Mouse (Mus musculus): ENCODE measurements around the gene Tshz2. TPM values are rescaled to one million over a fixed set of nuclear protein-coding genes. Genes with fewer than 3 reads are reported as not detected.

Tshz2 gene
- polyA plus RNA-seq, 1 experiment from 2014 or later: 43.1 TPM

DNA sequence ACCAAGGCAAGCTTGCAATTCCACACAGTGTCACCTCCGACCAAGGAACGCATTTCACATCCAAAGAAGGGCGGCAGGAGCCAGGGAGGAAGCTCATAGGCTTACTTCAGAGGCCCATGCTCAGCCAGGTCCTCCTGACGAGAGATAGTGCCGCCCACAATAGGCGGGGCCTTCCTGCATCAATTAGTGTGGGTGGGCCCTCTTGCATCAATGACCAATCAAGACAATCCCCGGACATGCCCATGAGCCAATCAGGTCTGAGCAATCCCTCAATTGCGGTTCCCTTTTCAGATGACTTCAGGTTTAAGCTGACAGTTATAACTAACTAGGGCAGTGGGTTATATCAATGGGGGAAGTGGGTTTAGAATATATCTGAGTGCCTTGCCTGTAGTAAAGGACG, 120.6 kb downstream of the Tshz2 start:
- CTCF ChIA-PET: no interaction called here
- no peak for ATAC-seq
- POLR2A ChIA-PET: interaction anchor here (1.0 kb wide), 1 partner anchor 86 kb away, joined by 3 read pairs; no protein-coding TSS in a partner anchor
- H3K27me3 ChIP-seq: no peaks in the 10 kb centered on the region
- DNase-seq (ENCODE audit: low read depth, low spot score): no peak
- in situ Hi-C loops (cut with MboI; ENCODE audit: low pct_unique_long_range_greater_than_20kb): loop anchor here (5.0 kb wide), 1 partner anchor 121 kb away; the partner anchor contains the start of gene Tshz2
- TF ChIP-seq CTCF (IDR thresholded peaks at IDR 0.05): no peak

DNA sequence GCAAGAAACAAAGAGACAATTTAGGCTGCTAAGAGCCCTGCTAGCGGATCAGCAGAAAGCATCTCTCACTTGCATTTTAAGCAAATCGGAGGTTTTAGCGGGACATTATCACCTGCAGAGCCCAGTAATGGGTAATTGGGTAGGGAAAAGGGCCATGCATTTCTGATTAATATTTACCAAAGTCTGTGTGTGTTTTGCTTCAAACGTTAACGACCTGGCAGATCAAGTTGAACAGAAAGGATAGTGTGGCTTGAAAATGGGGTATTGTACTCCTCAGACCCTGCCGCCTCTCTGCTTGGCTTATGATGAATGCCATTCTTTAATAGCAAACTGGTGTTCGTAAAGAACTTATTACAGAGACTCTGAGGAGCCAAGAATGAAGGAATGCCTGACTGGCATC, 122.3 kb downstream of the Tshz2 start:
- ChIA-PET POLR2A (no interaction called here), CTCF (no interaction called here)
- H3K27me3 ChIP-seq: no peaks in the 10 kb centered on the region
- in situ Hi-C loops (cut with MboI; ENCODE audit: low pct_unique_long_range_greater_than_20kb): no loop called here
- no peak for TF ChIP-seq CTCF (IDR thresholded peaks at IDR 0.05)
- DNase-seq (ENCODE audit: low read depth, low spot score) (no peak), ATAC-seq (no peak)

DNA sequence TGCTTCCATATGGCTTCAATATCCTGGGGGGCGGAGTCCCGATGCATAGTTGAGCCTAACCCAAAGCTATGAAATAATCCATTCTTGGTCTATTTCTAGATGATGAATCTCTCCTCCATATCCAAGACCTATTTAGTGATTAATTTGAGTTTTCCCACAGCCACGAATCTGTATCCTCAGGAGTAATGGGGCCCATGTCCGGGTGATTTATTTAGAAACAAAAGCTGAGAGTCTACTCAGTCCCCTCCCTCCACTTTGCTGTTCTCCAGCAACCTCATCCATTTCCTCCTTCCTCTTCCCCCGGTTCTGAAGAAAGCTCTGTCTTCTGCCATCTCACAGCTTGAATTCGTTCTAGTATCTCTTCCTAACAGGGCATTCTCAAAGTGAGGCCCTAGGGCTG, 125.3 kb downstream of the Tshz2 start:
- no peaks in the 10 kb centered on the region for H3K27me3 ChIP-seq
- no peak for DNase-seq (ENCODE audit: low read depth, low spot score)
- no peak for ATAC-seq
- ChIA-PET CTCF (no interaction called here), POLR2A (no interaction called here)
- in situ Hi-C loops (cut with MboI; ENCODE audit: low pct_unique_long_range_greater_than_20kb): no loop called here
- no peak for TF ChIP-seq CTCF (IDR thresholded peaks at IDR 0.05)

DNA sequence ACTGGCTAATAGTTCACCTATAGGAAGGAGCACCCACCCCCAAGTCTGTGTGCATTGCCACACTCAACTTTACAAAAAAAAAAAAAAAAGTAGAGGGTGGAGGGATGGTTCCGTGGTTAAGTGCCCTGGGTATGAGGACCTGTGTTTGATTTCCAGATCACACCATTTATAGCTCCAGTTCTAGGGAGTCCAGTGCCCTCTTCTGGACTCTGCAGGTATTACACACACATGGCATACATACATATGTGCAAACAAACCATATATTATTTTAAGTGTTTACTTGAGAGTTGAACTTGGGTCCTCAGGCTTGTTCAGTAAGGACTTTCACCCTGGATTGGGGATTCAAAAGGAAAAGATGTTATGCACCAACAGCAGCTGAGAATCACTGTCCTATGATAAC, 127.3 kb downstream of the Tshz2 start:
- peak; percentile 57 for TF ChIP-seq CTCF (IDR thresholded peaks at IDR 0.05)
- in situ Hi-C loops (cut with MboI; ENCODE audit: low pct_unique_long_range_greater_than_20kb): no loop called here
- H3K27me3 ChIP-seq: no peaks in the 10 kb centered on the region
- ATAC-seq (no peak), DNase-seq (ENCODE audit: low read depth, low spot score) (no peak)
- ChIA-PET POLR2A (interaction anchor here (0.6 kb wide), 1 partner anchor 122 kb away, joined by 3 read pairs; no protein-coding TSS in a partner anchor), CTCF (interaction anchor here (1.8 kb wide), 1 partner anchor 10 kb away, joined by 4 read pairs; no protein-coding TSS in a partner anchor)

DNA sequence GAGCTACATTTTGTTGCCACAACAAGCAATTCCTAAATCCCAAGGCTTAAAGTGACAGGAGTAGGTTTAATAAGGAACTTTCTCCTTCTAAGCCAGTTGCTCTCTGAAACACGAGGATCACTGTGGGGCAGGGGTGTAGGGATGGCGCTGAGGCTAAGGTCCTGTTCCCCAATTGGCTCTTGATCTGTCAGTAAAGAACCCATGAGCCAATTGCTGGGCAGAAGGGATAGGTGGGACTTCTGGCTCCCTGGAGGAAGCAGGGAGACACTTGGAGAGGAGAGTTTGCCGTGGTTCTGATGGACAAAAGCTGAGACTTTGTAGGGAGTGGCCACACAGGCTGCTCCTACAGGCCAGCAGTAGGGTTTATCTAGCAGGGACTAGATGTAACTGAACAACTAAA, 128.9 kb downstream of the Tshz2 start:
- TF ChIP-seq CTCF (IDR thresholded peaks at IDR 0.05): no peak
- no peak for DNase-seq (ENCODE audit: low read depth, low spot score)
- H3K27me3 ChIP-seq: no peaks in the 10 kb centered on the region
- ChIA-PET POLR2A (no interaction called here), CTCF (no interaction called here)
- in situ Hi-C loops (cut with MboI; ENCODE audit: low pct_unique_long_range_greater_than_20kb): no loop called here
- no peak for ATAC-seq

DNA sequence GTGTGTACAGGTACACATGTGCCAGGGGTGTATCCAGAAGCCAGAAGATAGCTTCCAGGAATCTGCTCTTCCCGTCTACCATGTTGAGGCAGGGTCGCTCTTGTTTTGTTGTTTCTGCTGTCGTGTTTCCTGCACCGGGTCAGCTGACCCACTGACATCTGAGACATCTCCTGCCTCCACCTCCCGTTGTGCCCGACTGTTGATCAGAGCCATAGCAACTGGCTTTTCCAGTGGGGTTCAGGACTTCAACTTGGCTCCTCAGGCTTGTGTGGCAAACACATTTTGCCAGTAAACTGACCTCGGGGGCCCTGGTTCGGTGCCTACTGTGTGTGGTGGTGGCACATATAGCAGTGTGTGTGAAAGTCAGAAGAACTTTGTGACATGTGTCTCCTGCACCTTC, 129.5 kb downstream of the Tshz2 start:
- in situ Hi-C loops (cut with MboI; ENCODE audit: low pct_unique_long_range_greater_than_20kb): no loop called here
- ChIA-PET POLR2A (no interaction called here), CTCF (no interaction called here)
- TF ChIP-seq CTCF (IDR thresholded peaks at IDR 0.05): no peak
- DNase-seq (ENCODE audit: low read depth, low spot score) (no peak), ATAC-seq (no peak)
- no peaks in the 10 kb centered on the region for H3K27me3 ChIP-seq

DNA sequence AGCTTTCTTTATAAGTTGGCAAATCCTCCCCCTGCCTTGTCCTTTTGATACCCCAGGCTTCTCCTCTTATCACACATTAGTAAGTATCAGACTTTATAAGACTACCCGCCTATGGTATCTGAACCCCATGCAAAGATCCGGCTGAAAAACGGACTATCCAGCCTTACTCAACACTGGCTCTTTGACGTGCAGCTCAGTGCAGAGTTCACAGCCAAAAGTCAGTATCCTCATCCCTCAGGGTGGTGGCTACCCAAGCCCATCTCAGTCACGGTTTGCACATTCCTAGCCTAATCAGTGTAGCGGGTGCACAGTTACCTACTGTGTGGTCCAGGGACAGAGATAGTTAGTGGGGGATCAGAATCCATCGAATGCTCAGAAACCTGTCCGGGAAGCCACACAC, 130.9 kb downstream of the Tshz2 start:
- in situ Hi-C loops (cut with MboI; ENCODE audit: low pct_unique_long_range_greater_than_20kb): no loop called here
- H3K27me3 ChIP-seq: no peaks in the 10 kb centered on the region
- ATAC-seq: no peak
- CTCF ChIA-PET: no interaction called here
- DNase-seq (ENCODE audit: low read depth, low spot score): no peak
- TF ChIP-seq CTCF (IDR thresholded peaks at IDR 0.05): no peak
- POLR2A ChIA-PET: no interaction called here

DNA sequence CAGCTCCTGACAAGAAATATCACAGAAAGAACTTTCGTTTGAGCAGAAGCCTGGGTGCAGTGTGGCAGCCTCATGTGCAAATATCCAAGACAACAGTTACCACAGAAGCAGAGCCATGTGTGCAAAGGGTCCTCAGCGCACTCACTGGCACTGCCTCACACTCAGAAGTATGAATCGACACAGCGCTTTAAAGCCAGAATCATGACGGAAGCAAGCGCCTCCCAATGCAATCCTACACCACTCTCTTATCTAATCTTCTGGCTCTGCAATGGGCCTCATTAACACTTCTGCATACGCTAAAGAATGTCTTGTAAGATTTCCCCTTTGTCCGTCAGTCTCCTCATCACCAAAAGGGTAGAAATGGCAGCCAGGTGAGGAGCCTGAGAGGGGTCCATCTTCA, 133.4 kb downstream of the Tshz2 start:
- H3K27me3 ChIP-seq: no peaks in the 10 kb centered on the region
- TF ChIP-seq CTCF (IDR thresholded peaks at IDR 0.05): no peak
- in situ Hi-C loops (cut with MboI; ENCODE audit: low pct_unique_long_range_greater_than_20kb): no loop called here
- ChIA-PET CTCF (no interaction called here), POLR2A (no interaction called here)
- DNase-seq (ENCODE audit: low read depth, low spot score) (no peak), ATAC-seq (no peak)

DNA sequence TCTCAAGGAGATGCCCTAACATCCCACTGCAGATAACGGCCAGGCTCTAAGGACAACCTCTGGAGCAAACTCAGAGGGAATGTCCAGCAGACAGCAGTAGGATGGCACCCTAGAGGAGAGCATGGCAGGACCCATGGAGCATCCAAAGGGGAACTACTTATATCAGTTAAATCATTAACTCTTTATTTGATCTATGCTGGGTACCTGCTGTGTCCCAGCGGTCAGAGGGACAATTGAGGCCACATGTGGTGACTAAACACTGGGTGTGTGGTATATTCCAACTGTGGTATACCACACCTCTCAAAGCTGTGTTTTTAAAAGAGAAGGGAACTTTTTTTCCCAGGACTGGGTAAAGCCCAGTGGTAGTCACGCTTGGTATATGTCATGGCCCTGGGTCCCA, 134.5 kb downstream of the Tshz2 start:
- ATAC-seq: no peak
- DNase-seq (ENCODE audit: low read depth, low spot score): no peak
- CTCF ChIA-PET: no interaction called here
- POLR2A ChIA-PET: no interaction called here
- TF ChIP-seq CTCF (IDR thresholded peaks at IDR 0.05): no peak
- H3K27me3 ChIP-seq: no peaks in the 10 kb centered on the region
- in situ Hi-C loops (cut with MboI; ENCODE audit: low pct_unique_long_range_greater_than_20kb): no loop called here

DNA sequence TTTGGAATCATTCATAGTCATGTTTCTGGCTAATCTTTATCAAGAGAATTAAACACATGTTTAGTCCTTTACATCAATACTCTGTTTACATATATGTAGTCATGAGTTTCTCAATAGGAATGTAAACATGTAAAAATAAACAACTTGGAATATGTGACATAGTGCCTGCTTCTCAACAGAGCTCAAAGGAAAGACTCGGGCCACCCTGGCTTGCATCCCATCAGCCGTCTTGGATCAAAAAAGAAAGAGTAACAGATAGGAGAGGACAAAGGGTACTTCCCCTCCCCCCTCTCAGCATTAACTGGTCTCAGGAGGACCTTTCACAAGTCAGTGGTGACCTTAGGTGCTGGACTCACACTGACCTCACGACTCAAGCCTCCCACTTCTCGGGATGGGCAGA, 142.3 kb downstream of the Tshz2 start:
- no peaks in the 10 kb centered on the region for H3K27me3 ChIP-seq
- CTCF ChIA-PET: no interaction called here
- no peak for DNase-seq (ENCODE audit: low read depth, low spot score)
- in situ Hi-C loops (cut with MboI; ENCODE audit: low pct_unique_long_range_greater_than_20kb): no loop called here
- ATAC-seq: no peak
- POLR2A ChIA-PET: no interaction called here
- TF ChIP-seq CTCF (IDR thresholded peaks at IDR 0.05): no peak

DNA sequence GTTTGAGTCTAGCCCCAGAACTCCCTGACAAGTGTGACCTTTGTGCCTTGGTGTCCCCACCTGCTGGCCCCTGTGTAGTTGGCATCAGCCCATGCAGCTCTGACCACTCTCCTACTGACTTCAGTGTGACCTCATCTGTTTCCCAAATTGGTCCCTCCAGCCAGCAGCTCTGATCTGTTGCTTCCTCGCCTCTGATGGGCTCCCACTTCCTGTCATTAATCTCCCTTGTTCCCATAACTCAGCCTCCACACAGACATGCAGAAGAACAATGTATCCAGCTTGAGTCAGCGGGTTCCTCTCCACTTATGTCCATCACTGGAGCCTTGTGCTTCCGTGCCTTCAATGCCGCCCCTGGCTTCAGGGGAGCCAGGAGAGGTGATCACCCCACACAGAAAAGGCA, 144.4 kb downstream of the Tshz2 start:
- in situ Hi-C loops (cut with MboI; ENCODE audit: low pct_unique_long_range_greater_than_20kb): no loop called here
- ATAC-seq: no peak
- H3K27me3 ChIP-seq: no peaks in the 10 kb centered on the region
- no peak for DNase-seq (ENCODE audit: low read depth, low spot score)
- ChIA-PET POLR2A (no interaction called here), CTCF (no interaction called here)
- no peak for TF ChIP-seq CTCF (IDR thresholded peaks at IDR 0.05)

DNA sequence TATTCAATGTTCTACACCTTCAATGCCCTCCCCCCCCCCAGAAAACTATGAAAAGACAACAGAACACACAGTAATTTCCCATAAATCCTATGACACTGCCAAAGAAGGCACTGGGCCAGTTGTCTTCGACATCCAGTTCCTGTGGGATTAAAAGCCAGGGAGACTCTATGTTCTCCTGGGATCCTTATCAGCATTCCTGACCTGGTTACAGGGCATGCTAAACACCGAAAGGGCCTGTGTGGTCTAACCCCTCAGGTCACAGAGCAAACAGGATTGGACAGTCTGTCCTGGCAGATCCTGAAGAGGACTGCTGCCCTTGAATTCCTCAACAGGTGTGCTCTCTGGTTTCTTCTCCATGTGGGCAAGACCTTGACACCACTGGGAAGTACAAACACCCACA, 145.0 kb downstream of the Tshz2 start:
- DNase-seq (ENCODE audit: low read depth, low spot score) (no peak), ATAC-seq (no peak)
- POLR2A ChIA-PET: no interaction called here
- no peak for TF ChIP-seq CTCF (IDR thresholded peaks at IDR 0.05)
- CTCF ChIA-PET: interaction anchor here (1.5 kb wide), 1 partner anchor 17 kb away, joined by 4 read pairs; no protein-coding TSS in a partner anchor
- in situ Hi-C loops (cut with MboI; ENCODE audit: low pct_unique_long_range_greater_than_20kb): no loop called here
- no peaks in the 10 kb centered on the region for H3K27me3 ChIP-seq

Measured in Patski (cell line).